In genomic region chr17:35669731-35670130, GRCm38 (mm10) we compare ENCODE assay signal across 32 mouse cellular contexts. TPM values are rescaled to one million over a fixed set of nuclear protein-coding genes. Genes with fewer than 3 reads are reported as not detected.
DNase-seq lines count a peak whose midpoint lies in the region; ATAC-seq lines count a peak whose summit lies in the region.
"Had no signal": no experiment of that assay in that cellular context is flagged by ENCODE, and none has a peak within 500 bp of the region (broad histone marks: within the 10 kb centered on the region; RNA-seq: fewer than 3 reads in every experiment).

No protein-coding gene starts in this region.

- ATAC-seq in liver, embryonic 11.5 days (replicated peaks; ENCODE audit: low FRiP score), result no peak
- no peak for ATAC-seq in hindbrain, embryonic 12.5 days (ENCODE audit: low FRiP score)
- ATAC-seq: activated CD4-positive, CD25-positive, alpha-beta regulatory T cell, adult 4 months; forebrain, embryonic 14.5 days; forebrain, postnatal 0 days had no signal

- no peaks in the 10 kb centered on the region for H3K9me3 ChIP-seq in liver, embryonic 11.5 days (ENCODE audit: control insufficient read depth, low read length)
- no peaks in the 10 kb centered on the region for H3K9me3 ChIP-seq in hindbrain, embryonic 10.5 days
- H3K9me3 ChIP-seq in hindbrain, embryonic 12.5 days (replicated peaks), result no peaks in the 10 kb centered on the region
- H3K9me3 ChIP-seq: embryonic facial prominence, embryonic 12.5 days; embryonic facial prominence, embryonic 15.5 days; heart, embryonic 12.5 days; heart, embryonic 15.5 days; hindbrain, embryonic 15.5 days had no signal

- H3K4me3 ChIP-seq in liver, embryonic 11.5 days (ENCODE audit: low read depth, low read length), result no peak overlapping the region
- H3K4me3 ChIP-seq in hindbrain, embryonic 10.5 days, result no peak overlapping the region
- H3K4me3 ChIP-seq in hindbrain, embryonic 12.5 days, result no peak overlapping the region
- H3K4me3 ChIP-seq: embryonic facial prominence, embryonic 12.5 days; embryonic facial prominence, embryonic 15.5 days; gastrocnemius, adult 2 months; heart, embryonic 12.5 days; heart, embryonic 15.5 days; hindbrain, embryonic 15.5 days had no signal

- no peak overlapping the region for H3K27ac ChIP-seq in liver, embryonic 11.5 days (ENCODE audit: low read depth, low read length)
- H3K27ac ChIP-seq in hindbrain, embryonic 10.5 days, result no peak overlapping the region
- no peak overlapping the region for H3K27ac ChIP-seq in hindbrain, embryonic 12.5 days
- H3K27ac ChIP-seq: embryonic facial prominence, embryonic 12.5 days; embryonic facial prominence, embryonic 15.5 days; gastrocnemius, adult 2 months; heart, embryonic 15.5 days; hindbrain, embryonic 15.5 days had no signal

- H3K4me2 ChIP-seq in liver, embryonic 11.5 days, result no peak overlapping the region
- H3K4me2 ChIP-seq in hindbrain, embryonic 12.5 days (replicated peaks), result no peak overlapping the region
- H3K4me2 ChIP-seq: embryonic facial prominence, embryonic 12.5 days; embryonic facial prominence, embryonic 15.5 days; heart, embryonic 12.5 days; heart, embryonic 15.5 days; hindbrain, embryonic 15.5 days had no signal

- H3K36me3 ChIP-seq in liver, embryonic 11.5 days (ENCODE audit: control insufficient read depth, insufficient read depth, low read length), result peaks cover 3% of the 10 kb centered on the region; the same call in 1 of the 2 replicates
- peaks cover 32% of the 10 kb centered on the region for H3K36me3 ChIP-seq in hindbrain, embryonic 10.5 days
- 0 out of 2 replicates have a peak, but pooled peaks cover 3% of the 10 kb centered on the region for H3K36me3 ChIP-seq in hindbrain, embryonic 12.5 days
- H3K36me3 ChIP-seq: hindbrain, embryonic 15.5 days had no signal

- H3K4me1 ChIP-seq in liver, embryonic 11.5 days (replicated peaks; ENCODE audit: control insufficient read depth, insufficient read depth, low read length), result peaks cover 11% of the 10 kb centered on the region
- peaks cover 36% of the 10 kb centered on the region for H3K4me1 ChIP-seq in hindbrain, embryonic 10.5 days (replicated peaks)
- peaks cover 26% of the 10 kb centered on the region for H3K4me1 ChIP-seq in hindbrain, embryonic 12.5 days

- DNase-seq in ovary, postnatal 36 days (ENCODE audit: low spot score), result peak; percentile 2
- DNase-seq in ovary, adult 18-20 months (ENCODE audit: low spot score), result no peak
- DNase-seq in thymus, postnatal 0 days (ENCODE audit: low spot score), result peak; percentile 56
- peak; percentile 51 for DNase-seq in thymus, postnatal 25 days
- DNase-seq in liver, embryonic 11.5 days (ENCODE audit: low spot score), result no peak
- DNase-seq in hindbrain, embryonic 10.5 days (ENCODE audit: low spot score), result no peak
- DNase-seq in urinary bladder, adult 2 months (ENCODE audit: low spot score), result no peak
- DNase-seq: adrenal gland, adult 8-10 months; adrenal gland, postnatal 25 days; cerebellum, adult 11-12 months; cerebellum, adult 8-10 months; cerebellum, postnatal 10 days; cerebellum, postnatal 36 days; forebrain, postnatal 0 days; gastrocnemius, adult 2 months; gastrocnemius, postnatal 14 days; heart, adult 18-20 months; heart, postnatal 10 days; heart, postnatal 36 days had no signal

- 95% methylated on average over 9 of the region's 9 CpGs for WGBS in liver, embryonic 11.5 days
- WGBS in hindbrain, embryonic 10.5 days, result 93% methylated on average over 9 of the region's 9 CpGs
- 89% methylated on average over 9 of the region's 9 CpGs for WGBS in hindbrain, embryonic 12.5 days

- H3K27me3 ChIP-seq in liver, embryonic 11.5 days (replicated peaks; ENCODE audit: control insufficient read depth, insufficient read depth, low read length), result no peaks in the 10 kb centered on the region
- no peaks in the 10 kb centered on the region for H3K27me3 ChIP-seq in hindbrain, embryonic 10.5 days (ENCODE audit: insufficient read depth, poor library complexity, severe bottlenecking)
- no peaks in the 10 kb centered on the region for H3K27me3 ChIP-seq in hindbrain, embryonic 12.5 days
- H3K27me3 ChIP-seq: embryonic facial prominence, embryonic 12.5 days; embryonic facial prominence, embryonic 15.5 days; heart, embryonic 12.5 days; heart, embryonic 15.5 days; hindbrain, embryonic 15.5 days had no signal

- H3K9ac ChIP-seq in liver, embryonic 11.5 days (ENCODE audit: low read depth, low read length), result no peak overlapping the region
- H3K9ac ChIP-seq in hindbrain, embryonic 12.5 days, result no peak overlapping the region
- H3K9ac ChIP-seq: embryonic facial prominence, embryonic 12.5 days; embryonic facial prominence, embryonic 15.5 days; forebrain, postnatal 0 days; heart, embryonic 12.5 days; heart, embryonic 15.5 days; hindbrain, embryonic 15.5 days had no signal

RNA-seq across cellular contexts. Expression of gene Vars2, which starts 2.3 kb away (rescaled TPM):
- polyA plus RNA-seq in thymus, postnatal 0 days (2015; fragmentation: Nextera tagmentation; extraction: Ambion mirVana), result 22.5 and 27.0 TPM in 2 replicates
- polyA plus RNA-seq in liver, embryonic 11.5 days (2014; fragmentation: Nextera tagmentation; extraction: Ambion mirVana), result 18.8 and 20.6 TPM in 2 replicates
- polyA plus RNA-seq in hindbrain, embryonic 10.5 days (2016; fragmentation: Nextera tagmentation; extraction: Ambion mirVana), result 16.7 and 17.4 TPM in 2 replicates
- polyA plus RNA-seq in hindbrain, embryonic 12.5 days (2016; fragmentation: Nextera tagmentation; extraction: Ambion mirVana), result 16.5 and 16.9 TPM in 2 replicates
- polyA plus RNA-seq in urinary bladder, adult 2 months (2012; rRNA removed), result 21.3 and 21.8 TPM in 2 replicates

RNA-seq across cellular contexts. Expression of gene Gtf2h4, which starts 3.8 kb away (rescaled TPM):
- 267 and 319 TPM in 2 replicates for polyA plus RNA-seq in thymus, postnatal 0 days (2015; fragmentation: Nextera tagmentation; extraction: Ambion mirVana)
- 55.3 and 58.6 TPM in 2 replicates for polyA plus RNA-seq in liver, embryonic 11.5 days (2014; fragmentation: Nextera tagmentation; extraction: Ambion mirVana)
- 45.7 and 56.5 TPM in 2 replicates for polyA plus RNA-seq in hindbrain, embryonic 10.5 days (2016; fragmentation: Nextera tagmentation; extraction: Ambion mirVana)
- 34.7 and 37.7 TPM in 2 replicates for polyA plus RNA-seq in hindbrain, embryonic 12.5 days (2016; fragmentation: Nextera tagmentation; extraction: Ambion mirVana)
- 19.8 and 22.4 TPM in 2 replicates for polyA plus RNA-seq in urinary bladder, adult 2 months (2012; rRNA removed)

RNA-seq across cellular contexts. Expression of gene Mucl3, which starts 26.2 kb away (rescaled TPM):
- polyA plus RNA-seq in thymus, postnatal 0 days (2015; fragmentation: Nextera tagmentation; extraction: Ambion mirVana), result 0.10 and 0.17 TPM in 2 replicates
- 0.09 and 0.18 TPM in 2 replicates for polyA plus RNA-seq in liver, embryonic 11.5 days (2014; fragmentation: Nextera tagmentation; extraction: Ambion mirVana)
- polyA plus RNA-seq in hindbrain, embryonic 10.5 days (2016; fragmentation: Nextera tagmentation; extraction: Ambion mirVana), result 0.08 and 0.10 TPM in 2 replicates
- 0.15 and 0.20 TPM in 2 replicates for polyA plus RNA-seq in hindbrain, embryonic 12.5 days (2016; fragmentation: Nextera tagmentation; extraction: Ambion mirVana)
- 0.04 and 0.07 TPM in 2 replicates for polyA plus RNA-seq in urinary bladder, adult 2 months (2012; rRNA removed)
- polyA plus RNA-seq: forebrain, embryonic 14.5 days; forebrain, postnatal 0 days; frontal cortex, adult 2 months; gonadal fat pad, adult 2 months had no signal

RNA-seq across cellular contexts. Expression of gene Ddr1, which starts 34.7 kb away (rescaled TPM):
- polyA plus RNA-seq in thymus, postnatal 0 days (2015; fragmentation: Nextera tagmentation; extraction: Ambion mirVana), result 33.7 and 33.8 TPM in 2 replicates
- polyA plus RNA-seq in liver, embryonic 11.5 days (2014; fragmentation: Nextera tagmentation; extraction: Ambion mirVana), result 13.2 and 15.9 TPM in 2 replicates
- polyA plus RNA-seq in hindbrain, embryonic 10.5 days (2016; fragmentation: Nextera tagmentation; extraction: Ambion mirVana), result 134 and 184 TPM in 2 replicates
- polyA plus RNA-seq in hindbrain, embryonic 12.5 days (2016; fragmentation: Nextera tagmentation; extraction: Ambion mirVana), result 168 and 182 TPM in 2 replicates
- 20.2 and 28.6 TPM in 2 replicates for polyA plus RNA-seq in urinary bladder, adult 2 months (2012; rRNA removed)

RNA-seq across cellular contexts. Expression of gene Gm9573, which starts 43.3 kb away (rescaled TPM):
- 0.18 and 0.23 TPM in 2 replicates for polyA plus RNA-seq in thymus, postnatal 0 days (2015; fragmentation: Nextera tagmentation; extraction: Ambion mirVana)
- polyA plus RNA-seq in liver, embryonic 11.5 days (2014; fragmentation: Nextera tagmentation; extraction: Ambion mirVana), result not detected in 2 replicates
- not detected in 2 replicates for polyA plus RNA-seq in hindbrain, embryonic 10.5 days (2016; fragmentation: Nextera tagmentation; extraction: Ambion mirVana)
- polyA plus RNA-seq in hindbrain, embryonic 12.5 days (2016; fragmentation: Nextera tagmentation; extraction: Ambion mirVana), result not detected in 2 replicates
- not detected in 2 replicates for polyA plus RNA-seq in urinary bladder, adult 2 months (2012; rRNA removed)
- polyA plus RNA-seq: activated CD4-positive, CD25-positive, alpha-beta regulatory T cell, adult 4 months; brain, embryonic 14.5 days; embryonic facial prominence, embryonic 12.5 days; forebrain, embryonic 11.5 days; forebrain, embryonic 14.5 days; forebrain, postnatal 0 days; heart, embryonic 12.5 days; heart, embryonic 15.5 days; hindbrain, embryonic 11.5 days; hindbrain, embryonic 15.5 days had no signal

Comparison
In these comparisons a context has a peak if more than half of its experiments do, and no peak if none do; other contexts are left out.
1. DNase-seq: peak in ovary, postnatal 36 days (single experiment), thymus, postnatal 0 days (single experiment) and thymus, postnatal 25 days (single experiment); none in ovary, adult 18-20 months (single experiment), liver, embryonic 11.5 days (single experiment), hindbrain, embryonic 10.5 days (single experiment) and urinary bladder, adult 2 months (single experiment).